Mouse (Mus musculus) urinary bladder, adult 2 months (tissue): Measurements from ENCODE around the gene Ccdc88c. TPM values are rescaled to one million over a fixed set of nuclear protein-coding genes. Genes with fewer than 3 reads are reported as not detected.

Experiments
- DNase-seq: peaks from one replicate; pipeline ENCODE4 v3.0.0; 2022; ENCODE audit warnings: low spot score
- polyA plus RNA-seq: library from polyadenylated mRNA; depleted of rRNA; stranded (reverse); fragments of >200 nt; gene quantifications from 2 replicates; pipeline ENCODE4 v1.2.3, GENCODE M21; 2012

Gene Ccdc88c
- polyA plus RNA-seq, 1 experiment: 14.3 TPM

GRCm38 (mm10) chr12:100931653-100932052 is 97.2 kb downstream of the Ccdc88c start:
- DNase-seq: no peak

GRCm38 (mm10) chr12:100928286-100928685 is 100.6 kb downstream of the Ccdc88c start:
- DNase-seq: no peak

- DNase-seq: no peak
Measured at GRCm38 (mm10) chr12:100925644-100926619, 102.9 kb downstream of the Ccdc88c start.

GRCm38 (mm10) chr12:100924646-100925339 is 104.1 kb downstream of the Ccdc88c start:
- DNase-seq: no peak

GRCm38 (mm10) chr12:100910731-100911130 is 118.1 kb downstream of the Ccdc88c start:
- no peak for DNase-seq

- DNase-seq: no peak
Measured at GRCm38 (mm10) chr12:100909765-100910164, 119.1 kb downstream of the Ccdc88c start.

- DNase-seq: no peak
Measured at GRCm38 (mm10) chr12:100908298-100909034, 120.4 kb downstream of the Ccdc88c start.

GRCm38 (mm10) chr12:100907598-100908297 is 121.1 kb downstream of the Ccdc88c start, which contains the start of gene Gpr68:
Gene Gpr68 (minus strand): TSS chr12:100908198.
- no peak for DNase-seq

- no peak for DNase-seq
Measured at GRCm38 (mm10) chr12:100906861-100907260, 122.0 kb downstream of the Ccdc88c start.

GRCm38 (mm10) chr12:100903761-100904160 is 125.1 kb downstream of the Ccdc88c start:
- no peak for DNase-seq

GRCm38 (mm10) chr12:100901386-100901785 is 127.5 kb downstream of the Ccdc88c start:
- no peak for DNase-seq

- DNase-seq: no peak
Measured at GRCm38 (mm10) chr12:100900901-100901300, 128.0 kb downstream of the Ccdc88c start.

- DNase-seq: no peak
Measured at GRCm38 (mm10) chr12:100899111-100899640, 129.7 kb downstream of the Ccdc88c start.

GRCm38 (mm10) chr12:100897736-100898650 is 130.9 kb downstream of the Ccdc88c start:
- DNase-seq: no peak

GRCm38 (mm10) chr12:100896661-100897060 is 132.2 kb downstream of the Ccdc88c start:
- DNase-seq: no peak

GRCm38 (mm10) chr12:100895504-100895903 is 133.4 kb downstream of the Ccdc88c start:
- DNase-seq: no peak

- no peak for DNase-seq
Measured at GRCm38 (mm10) chr12:100890548-100890947, 138.3 kb downstream of the Ccdc88c start.

- no peak for DNase-seq
Measured at GRCm38 (mm10) chr12:100887801-100888258, 141.0 kb downstream of the Ccdc88c start.

GRCm38 (mm10) chr12:100886877-100887276 is 142.0 kb downstream of the Ccdc88c start:
- DNase-seq: no peak

GRCm38 (mm10) chr12:100885585-100885984 is 143.3 kb downstream of the Ccdc88c start:
- no peak for DNase-seq
